Mouse (Mus musculus): ENCODE results near the gene Dtx2.

GRCm38 (mm10) chr5:136014877-136015276, 20.3 kb downstream of the Dtx2 start:
- TF ChIP-seq POLR2A (IDR thresholded peaks at IDR 0.05; ENCODE audit: borderline replicate concordance, insufficient read depth, low read length), result no peak
- TF ChIP-seq CTCF (IDR thresholded peaks at IDR 0.05; ENCODE audit: borderline replicate concordance, insufficient read depth, low read depth, low read length), result no peak
